Mouse (Mus musculus): ENCODE data around the gene Fbxo2.

DNA sequence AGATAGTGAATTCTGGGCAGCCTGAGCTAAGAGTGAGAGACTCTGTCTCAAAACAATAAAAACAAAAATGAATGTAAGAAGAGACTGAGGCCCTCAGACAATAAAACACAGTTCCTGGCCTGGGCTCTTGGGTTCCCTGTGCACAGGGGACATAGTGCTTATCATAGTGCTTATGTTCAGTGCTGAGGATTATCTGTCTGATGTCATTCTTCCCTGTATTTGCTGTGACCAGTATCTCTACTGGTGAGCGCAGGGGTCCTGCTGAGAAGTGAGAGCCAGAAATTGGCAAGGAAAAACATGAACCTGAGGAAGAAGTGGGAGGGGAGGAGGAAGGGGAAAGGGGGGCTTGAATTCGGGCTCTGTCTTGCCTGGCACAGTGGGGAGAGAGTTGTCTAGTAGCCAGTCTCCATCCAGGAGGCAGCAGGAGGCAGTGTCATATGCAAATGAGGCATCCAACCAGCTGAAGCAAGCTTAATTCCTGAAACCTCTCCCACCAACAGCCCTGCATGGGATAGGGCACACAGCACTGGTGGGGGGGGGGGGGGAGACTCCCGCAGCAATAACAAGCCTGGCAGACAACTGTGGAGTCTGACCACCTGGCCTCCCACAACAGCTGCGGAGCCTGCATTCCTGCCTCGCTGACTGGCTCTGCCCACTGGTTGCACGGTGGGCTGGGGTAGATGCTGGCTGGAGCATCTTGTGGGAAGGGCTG, 38.3 kb upstream of the Fbxo2 start:
- TF ChIP-seq CTCF (IDR thresholded peaks at IDR 0.05; ENCODE audit: control insufficient read depth, insufficient read depth, low read length) (no peak), POLR2A (IDR thresholded peaks at IDR 0.05; ENCODE audit: borderline replicate concordance, control insufficient read depth, low read depth, low read length) (no peak)

Measured in bone marrow, adult 2 months (tissue).